Mouse (Mus musculus) testis, adult 2 months (tissue): ENCODE results near the gene Cd200r2.

Experiments
- CTCF ChIP-seq: fragments of 200-500 bp; IDR thresholded peaks from 2 replicates; pipeline ENCODE4 v1.5.1; 2012; ENCODE audit warnings: low read depth, mild to moderate bottlenecking, inconsistent platforms, low read length, moderate library complexity; ENCODE audit not compliant: control insufficient read depth, insufficient read depth, insufficient replicate concordance
- POLR2A ChIP-seq: fragments of 200-500 bp; IDR thresholded peaks from 2 replicates; pipeline ENCODE4 v1.6.1; 2012; ENCODE audit warnings: low read depth, mild to moderate bottlenecking, inconsistent platforms, low read length, moderate library complexity; ENCODE audit not compliant: control insufficient read depth

- no peak for TF ChIP-seq CTCF
- no peak for TF ChIP-seq POLR2A
These were observed 95.4 kb downstream of the Cd200r2 start for GRCm38 (mm10) chr16:44962296-44962695.
